Mouse (Mus musculus): Measurements from ENCODE around the gene Snx20.

DNA sequence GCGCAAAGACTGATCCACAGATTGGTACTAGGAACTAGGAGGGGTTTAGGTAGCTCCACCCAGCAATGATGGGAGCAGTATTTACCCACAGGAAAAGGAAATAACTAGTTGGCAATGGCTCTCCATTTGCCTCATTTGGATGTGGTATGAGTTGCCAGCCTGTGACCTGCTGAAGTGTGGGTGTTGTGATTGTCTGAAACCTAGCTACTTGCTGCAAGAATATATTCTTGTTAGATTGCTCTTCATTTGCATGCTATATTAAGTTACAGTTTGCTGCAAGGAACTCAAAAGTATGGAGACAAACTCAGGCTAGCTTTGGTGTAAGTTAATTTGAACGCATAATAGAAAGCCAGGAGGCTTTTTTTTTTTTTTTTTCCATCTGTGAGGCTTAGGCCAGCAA, 44.6 kb upstream of the Snx20 start:
- no peak for TF ChIP-seq CTCF (IDR thresholded peaks at IDR 0.05; ENCODE audit: insufficient read depth, low read length)
- no peak for TF ChIP-seq POLR2A (IDR thresholded peaks at IDR 0.05; ENCODE audit: borderline replicate concordance, extremely low read depth, low read depth, low read length)

All from lung, adult 2 months (tissue).